Mouse (Mus musculus) adrenal gland, adult 8-10 months (tissue): ENCODE measurements around the gene Abcb5. TPM values are rescaled to one million over a fixed set of nuclear protein-coding genes. Genes with fewer than 3 reads are reported as not detected.

Experiments used
- total RNA-seq, 4 experiments: library from RNA; stranded (reverse); gene quantifications; 2 replicates each; pipeline ENCODE4 v1.2.4; 2022

The Abcb5 gene
- total RNA-seq, 4 experiments from 2014 or later, result not detected

Other genes starting within 250 kb of the Abcb5 start
- not detected for gene Sp8, start 120.1 kb downstream of the Abcb5 start, total RNA-seq